Mouse (Mus musculus) embryonic fibroblast, embryonic 13.5 days (primary cell): ENCODE data around the gene Mrps18c. TPM values are rescaled to one million over a fixed set of nuclear protein-coding genes. Genes with fewer than 3 reads are reported as not detected.
A peak's percentile ranks its signal among the peaks of the same experiment; 100 is the strongest.

Source experiments
- H3K27ac ChIP-seq: 2 replicates; pipeline ENCODE4 v1.5.1; 2012; ENCODE audit warnings: low read length, control low read depth, inconsistent platforms; ENCODE audit not compliant: insufficient read depth
- H3K4me1 ChIP-seq: 2 replicates; pipeline ENCODE4 v1.6.1; 2011; ENCODE audit warnings: low read length; ENCODE audit not compliant: control insufficient read depth, insufficient read depth
- H3K4me3 ChIP-seq: 2 replicates; pipeline ENCODE4 v1.5.1; 2011; ENCODE audit warnings: mild to moderate bottlenecking, control low read depth, low read length; ENCODE audit not compliant: insufficient read depth
- CTCF ChIP-seq: IDR thresholded peaks from 2 replicates; pipeline ENCODE4 v1.5.1; 2011; ENCODE audit warnings: mild to moderate bottlenecking, control low read depth, low read length, moderate library complexity, borderline replicate concordance; ENCODE audit not compliant: insufficient read depth
- POLR2A ChIP-seq: IDR thresholded peaks from 2 replicates; pipeline ENCODE4 v1.6.1; 2011; ENCODE audit warnings: low read depth, mild to moderate bottlenecking, control low read depth, low read length, moderate library complexity
- polyA plus RNA-seq: library from polyadenylated mRNA; stranded (reverse); fragments of >200 nt; gene quantifications from 2 replicates; pipeline ENCODE4 v1.2.4, GENCODE M21; 2011; ENCODE audit warnings: low read depth; ENCODE audit not compliant: missing spikeins, insufficient read length

The Mrps18c gene
- polyA plus RNA-seq: 121 and 122 TPM in 2 replicates

GRCm38 (mm10) chr5:100798165-100798860 is at the start of gene Mrps18c, which contains the start of gene Helq:
TSS of gene Mrps18c (plus strand) at chr5:100798627.
TSS of gene Helq (minus strand) at chr5:100798598.
- TF ChIP-seq CTCF: no peak
- peak; percentile 76 for TF ChIP-seq POLR2A
- Histone ChIP-seq H3K27ac (no peak within 1 kb of the TSS), H3K4me3 (peak within 1 kb of the TSS; percentile 86), H3K4me1 (no peaks in the 10 kb centered on the region)

GRCm38 (mm10) chr5:100750617-100751255 is 47.7 kb upstream of the Mrps18c start:
- no peak overlapping the region for H3K4me3 ChIP-seq

GRCm38 (mm10) chr5:100751655-100752054 is 46.8 kb upstream of the Mrps18c start:
- Histone ChIP-seq H3K4me3 (no peak overlapping the region), H3K4me1 (no peaks in the 10 kb centered on the region), H3K27ac (no peak overlapping the region)
- TF ChIP-seq CTCF (no peak), POLR2A (no peak)

More at GRCm38 (mm10) chr5:100750617-100751255, 47.7 kb upstream of the Mrps18c start:
- TF ChIP-seq CTCF: no peak
- TF ChIP-seq POLR2A: no peak
- Histone ChIP-seq H3K27ac (no peak overlapping the region), H3K4me1 (no peaks in the 10 kb centered on the region)

- Histone ChIP-seq H3K4me3 (no peak overlapping the region), H3K4me1 (no peaks in the 10 kb centered on the region), H3K27ac (no peak overlapping the region)
- no peak for TF ChIP-seq CTCF
- no peak for TF ChIP-seq POLR2A
These were observed 45.0 kb upstream of the Mrps18c start for GRCm38 (mm10) chr5:100753407-100753806.

- TF ChIP-seq CTCF (no peak), POLR2A (no peak)
- Histone ChIP-seq H3K4me3 (no peak overlapping the region), H3K4me1 (no peaks in the 10 kb centered on the region), H3K27ac (no peak overlapping the region)
These were observed 40.3 kb upstream of the Mrps18c start for GRCm38 (mm10) chr5:100758121-100758520.

GRCm38 (mm10) chr5:100760049-100760663 is 38.3 kb upstream of the Mrps18c start:
- TF ChIP-seq CTCF (no peak), POLR2A (no peak)
- Histone ChIP-seq H3K4me1 (no peaks in the 10 kb centered on the region), H3K4me3 (no peak overlapping the region), H3K27ac (no peak overlapping the region)

- no peak overlapping the region for H3K27ac ChIP-seq
- TF ChIP-seq CTCF (no peak), POLR2A (no peak)
These were observed 36.7 kb upstream of the Mrps18c start for GRCm38 (mm10) chr5:100761736-100762135.

GRCm38 (mm10) chr5:100766026-100766425 is 32.4 kb upstream of the Mrps18c start:
- TF ChIP-seq POLR2A: no peak
- no peak for TF ChIP-seq CTCF
- no peak overlapping the region for H3K4me3 ChIP-seq
- no peaks in the 10 kb centered on the region for H3K4me1 ChIP-seq
- no peak overlapping the region for H3K27ac ChIP-seq

More at GRCm38 (mm10) chr5:100761736-100762135, 36.7 kb upstream of the Mrps18c start:
- H3K4me1 ChIP-seq: no peaks in the 10 kb centered on the region
- H3K4me3 ChIP-seq: no peak overlapping the region

- H3K27ac ChIP-seq: no peak overlapping the region
- H3K4me3 ChIP-seq: no peak overlapping the region
- no peaks in the 10 kb centered on the region for H3K4me1 ChIP-seq
- TF ChIP-seq CTCF (no peak), POLR2A (no peak)
These were observed 26.9 kb upstream of the Mrps18c start for GRCm38 (mm10) chr5:100771575-100771974.
